Comparison of ENCODE assay signal across 10 mouse cellular contexts in genomic region chr2:179869871-179870270, GRCm38 (mm10).
DNase-seq lines count a peak whose midpoint lies in the region.
"Had no signal": no experiment of that assay in that cellular context is flagged by ENCODE, and none has a peak within 500 bp of the region (broad histone marks: within the 10 kb centered on the region; RNA-seq: fewer than 3 reads in every experiment).

No protein-coding gene starts in this region.

- intact Hi-C loops in left cerebral cortex, postnatal 10 days (cut with DNase I) = loop anchor here (5.0 to 10.0 kb wide), 3 partner anchors 425 to 1448 kb away; partner anchors contain the start of gene Cdh4
- intact Hi-C loops in left cerebral cortex, postnatal 4 days (cut with DNase I) = loop anchor here (5.0 to 10.0 kb wide), 2 partner anchors 425 to 1243 kb away; partner anchors contain the start of gene Cdh4

- DNase-seq in cerebellum, postnatal 10 days = peak; percentile 71 to 85
- DNase-seq in cerebellum, adult 8-10 months = no peak
- DNase-seq in left cerebral cortex, postnatal 10 days (ENCODE audit: extremely low spot score in 1 of 2, low spot score in 2 of 2) = peak; percentile 36 to 57
- no peak for DNase-seq in left cerebral cortex, adult 11 months (ENCODE audit: low spot score)
- DNase-seq in left cerebral cortex, postnatal 4 days = peak; percentile 86
- peak; percentile 26 for DNase-seq in right cerebral cortex, postnatal 14 days
- no peak for DNase-seq in kidney, postnatal 4 days
- no peak for DNase-seq in heart, adult 8-10 months (ENCODE audit: low spot score)
- DNase-seq: kidney, adult 11 months; lung, postnatal 14 days had no signal

Comparison
In these comparisons a context has a peak if more than half of its experiments do, and no peak if none do; other contexts are left out.
1. DNase-seq: peak in cerebellum, postnatal 10 days (2 of 2), left cerebral cortex, postnatal 10 days (2 of 2), left cerebral cortex, postnatal 4 days (single experiment) and right cerebral cortex, postnatal 14 days (single experiment); none in cerebellum, adult 8-10 months (single experiment), left cerebral cortex, adult 11 months (single experiment), kidney, postnatal 4 days (0 of 2) and heart, adult 8-10 months (single experiment).